ENCODE assay signal across 24 mouse cellular contexts in the genomic region with DNA sequence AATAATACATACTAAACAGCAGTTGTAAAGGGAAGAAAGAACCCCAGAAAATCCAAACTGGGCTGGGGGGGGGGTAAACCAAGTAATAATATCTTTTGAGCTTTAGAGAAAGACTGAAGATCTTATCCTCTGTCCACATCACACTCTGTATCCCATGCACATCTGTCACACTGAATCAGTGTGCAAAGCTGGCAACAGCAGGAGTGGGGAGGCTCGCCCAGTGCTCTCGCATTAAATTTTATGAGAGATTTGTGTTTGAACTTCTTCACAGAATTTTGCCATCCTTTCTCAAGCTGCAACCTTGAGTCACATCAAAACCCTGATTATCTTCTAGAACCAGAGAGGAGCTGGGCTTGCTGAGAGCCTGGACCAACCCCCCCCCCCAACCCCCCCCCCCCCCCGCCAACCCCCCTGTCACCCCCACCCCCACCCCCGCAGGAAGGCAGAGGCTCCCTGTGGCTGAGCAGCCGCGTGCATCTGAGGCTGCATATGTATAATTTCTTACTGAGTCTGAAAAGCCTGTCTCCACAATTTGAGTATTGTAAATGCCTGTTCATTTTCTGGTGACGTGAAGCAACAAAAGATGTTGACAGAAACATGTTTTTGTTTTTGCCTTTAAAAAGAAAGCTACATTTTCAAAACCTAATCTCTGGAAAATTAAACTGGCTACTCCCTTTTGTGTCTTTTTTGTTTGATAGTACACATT. TPM values are rescaled to one million over a fixed set of nuclear protein-coding genes. Genes with fewer than 3 reads are reported as not detected.
DNase-seq lines count a peak whose midpoint lies in the region; ATAC-seq and TF ChIP-seq lines count a peak whose summit lies in the region.
"Had no signal": no experiment of that assay in that cellular context is flagged by ENCODE, and none has a peak within 500 bp of the region (broad histone marks: within the 10 kb centered on the region; RNA-seq: fewer than 3 reads in every experiment).

No protein-coding gene starts in this region.

- H3K9ac ChIP-seq in forebrain, embryonic 14.5 days (ENCODE audit: low read length): no peak overlapping the region
- no peak overlapping the region for H3K9ac ChIP-seq in forebrain, embryonic 12.5 days
- no peak overlapping the region for H3K9ac ChIP-seq in hindbrain, embryonic 12.5 days
- H3K9ac ChIP-seq in neural tube, embryonic 13.5 days: no peak overlapping the region
- no peak overlapping the region for H3K9ac ChIP-seq in neural tube, embryonic 15.5 days (replicated peaks)
- H3K9ac ChIP-seq: embryonic facial prominence, embryonic 15.5 days; intestine, embryonic 15.5 days; limb, embryonic 13.5 days; liver, embryonic 12.5 days; stomach, embryonic 15.5 days had no signal

- no peaks in the 10 kb centered on the region for H3K36me3 ChIP-seq in forebrain, embryonic 14.5 days (ENCODE audit: control insufficient read depth, insufficient read depth, low read length)
- H3K36me3 ChIP-seq in forebrain, embryonic 12.5 days (replicated peaks): no peaks in the 10 kb centered on the region
- H3K36me3 ChIP-seq in hindbrain, embryonic 12.5 days: no peaks in the 10 kb centered on the region
- no peaks in the 10 kb centered on the region for H3K36me3 ChIP-seq in hindbrain, embryonic 10.5 days
- H3K36me3 ChIP-seq in neural tube, embryonic 13.5 days: no peaks in the 10 kb centered on the region
- H3K36me3 ChIP-seq in neural tube, embryonic 15.5 days: no peaks in the 10 kb centered on the region
- H3K36me3 ChIP-seq: embryonic facial prominence, embryonic 15.5 days; intestine, embryonic 15.5 days; limb, embryonic 13.5 days; liver, embryonic 12.5 days; stomach, embryonic 15.5 days had no signal

- no peak for DNase-seq in forebrain, embryonic 14.5 days (ENCODE audit: low spot score)
- DNase-seq in hindbrain, embryonic 10.5 days (ENCODE audit: low spot score): no peak
- DNase-seq in neural tube, embryonic 10.5 days (ENCODE audit: extremely low spot score, low spot score): no peak
- DNase-seq in left cerebral cortex, adult 2 months (ENCODE audit: extremely low spot score in 1 of 2, low spot score in 2 of 2): no peak
- DNase-seq: adrenal gland, postnatal 10 days; cerebellum, adult 8-10 months; heart, postnatal 4 days; kidney, adult 8-10 months; kidney, postnatal 14 days; layer of hippocampus, postnatal 36 days; lung, adult 18-20 months; lung, postnatal 10 days; right cerebral cortex, adult 18-20 months; right cerebral cortex, postnatal 4 days; thymus, postnatal 25 days had no signal

- no peak overlapping the region for H3K27ac ChIP-seq in forebrain, embryonic 14.5 days (ENCODE audit: low read depth, low read length)
- H3K27ac ChIP-seq in forebrain, embryonic 12.5 days: no peak overlapping the region
- H3K27ac ChIP-seq in hindbrain, embryonic 12.5 days: 0 out of 2 replicates have a peak overlapping the region, but pooled peaks have one; percentile 17
- H3K27ac ChIP-seq in hindbrain, embryonic 10.5 days: no peak overlapping the region
- peak overlapping the region; percentile 61; the same call in 1 of the 2 replicates for H3K27ac ChIP-seq in neural tube, embryonic 13.5 days (replicated peaks)
- 0 out of 2 replicates have a peak overlapping the region, but pooled peaks have one; percentile 30 for H3K27ac ChIP-seq in neural tube, embryonic 15.5 days (replicated peaks)
- no peak overlapping the region for H3K27ac ChIP-seq in left cerebral cortex, adult 2 months
- H3K27ac ChIP-seq: embryonic facial prominence, embryonic 15.5 days; intestine, embryonic 15.5 days; limb, embryonic 13.5 days; liver, embryonic 12.5 days; stomach, embryonic 15.5 days had no signal

- no peaks in the 10 kb centered on the region for H3K27me3 ChIP-seq in forebrain, embryonic 14.5 days (replicated peaks; ENCODE audit: control insufficient read depth, insufficient read depth, low read length)
- no peaks in the 10 kb centered on the region for H3K27me3 ChIP-seq in forebrain, embryonic 12.5 days
- no peaks in the 10 kb centered on the region for H3K27me3 ChIP-seq in hindbrain, embryonic 12.5 days
- H3K27me3 ChIP-seq in hindbrain, embryonic 10.5 days (ENCODE audit: insufficient read depth, poor library complexity, severe bottlenecking): no peaks in the 10 kb centered on the region
- no peaks in the 10 kb centered on the region for H3K27me3 ChIP-seq in neural tube, embryonic 13.5 days
- no peaks in the 10 kb centered on the region for H3K27me3 ChIP-seq in neural tube, embryonic 15.5 days (replicated peaks)
- H3K27me3 ChIP-seq: embryonic facial prominence, embryonic 15.5 days; intestine, embryonic 15.5 days; stomach, embryonic 15.5 days had no signal

- H3K4me3 ChIP-seq in forebrain, embryonic 14.5 days (ENCODE audit: low read depth, low read length): no peak overlapping the region
- no peak overlapping the region for H3K4me3 ChIP-seq in forebrain, embryonic 12.5 days (replicated peaks)
- no peak overlapping the region for H3K4me3 ChIP-seq in hindbrain, embryonic 12.5 days
- no peak overlapping the region for H3K4me3 ChIP-seq in hindbrain, embryonic 10.5 days
- no peak overlapping the region for H3K4me3 ChIP-seq in neural tube, embryonic 13.5 days
- no peak overlapping the region for H3K4me3 ChIP-seq in neural tube, embryonic 15.5 days (replicated peaks)
- no peak overlapping the region for H3K4me3 ChIP-seq in left cerebral cortex, adult 2 months
- H3K4me3 ChIP-seq: embryonic facial prominence, embryonic 15.5 days; intestine, embryonic 15.5 days; limb, embryonic 13.5 days; liver, embryonic 12.5 days; stomach, embryonic 15.5 days had no signal

- TF ChIP-seq CTCF in left cerebral cortex, adult 2 months (IDR thresholded peaks at IDR 0.05): no peak

- H3K9me3 ChIP-seq in forebrain, embryonic 14.5 days (replicated peaks; ENCODE audit: control insufficient read depth, low read length): no peaks in the 10 kb centered on the region
- H3K9me3 ChIP-seq in forebrain, embryonic 12.5 days: no peaks in the 10 kb centered on the region
- H3K9me3 ChIP-seq in hindbrain, embryonic 12.5 days (replicated peaks): no peaks in the 10 kb centered on the region
- H3K9me3 ChIP-seq in hindbrain, embryonic 10.5 days: no peaks in the 10 kb centered on the region
- H3K9me3 ChIP-seq in neural tube, embryonic 13.5 days: no peaks in the 10 kb centered on the region
- H3K9me3 ChIP-seq in neural tube, embryonic 15.5 days (replicated peaks): no peaks in the 10 kb centered on the region
- H3K9me3 ChIP-seq: embryonic facial prominence, embryonic 15.5 days; intestine, embryonic 15.5 days; limb, embryonic 13.5 days; liver, embryonic 12.5 days; stomach, embryonic 15.5 days had no signal

- WGBS in forebrain, embryonic 14.5 days: 27% methylated on average over 6 of the region's 7 CpGs
- WGBS in forebrain, embryonic 12.5 days: 32% methylated on average over 7 of the region's 7 CpGs
- WGBS in hindbrain, embryonic 12.5 days: 29% methylated on average over 6 of the region's 7 CpGs
- 44% methylated on average over 7 of the region's 7 CpGs for WGBS in hindbrain, embryonic 10.5 days
- 31% methylated on average over 6 of the region's 7 CpGs for WGBS in neural tube, embryonic 13.5 days
- 18% methylated on average over 6 of the region's 7 CpGs for WGBS in neural tube, embryonic 15.5 days

- no peaks in the 10 kb centered on the region for H3K4me1 ChIP-seq in forebrain, embryonic 14.5 days (ENCODE audit: control insufficient read depth, insufficient read depth, low read length)
- H3K4me1 ChIP-seq in forebrain, embryonic 12.5 days: peaks cover 13% of the 10 kb centered on the region; the same call in 1 of the 2 replicates
- no peaks in the 10 kb centered on the region for H3K4me1 ChIP-seq in hindbrain, embryonic 12.5 days
- H3K4me1 ChIP-seq in hindbrain, embryonic 10.5 days (replicated peaks): no peaks in the 10 kb centered on the region
- peaks cover 8% of the 10 kb centered on the region for H3K4me1 ChIP-seq in neural tube, embryonic 13.5 days (replicated peaks)
- H3K4me1 ChIP-seq in neural tube, embryonic 15.5 days: peaks cover 8% of the 10 kb centered on the region
- H3K4me1 ChIP-seq: intestine, embryonic 15.5 days; liver, embryonic 12.5 days; stomach, embryonic 15.5 days had no signal

- 0 out of 2 replicates have a peak, but pooled peaks have one; percentile 34 for ATAC-seq in forebrain, embryonic 14.5 days
- no peak for ATAC-seq in forebrain, embryonic 12.5 days (ENCODE audit: low FRiP score)
- no peak for ATAC-seq in hindbrain, embryonic 12.5 days (ENCODE audit: low FRiP score)
- ATAC-seq in neural tube, embryonic 13.5 days (ENCODE audit: low read depth): no peak
- ATAC-seq in neural tube, embryonic 15.5 days (ENCODE audit: low FRiP score): no peak; the same call in 1 of the 2 replicates
- ATAC-seq: intestine, embryonic 15.5 days; liver, embryonic 12.5 days had no signal

- intact Hi-C loops in left cerebral cortex, adult 2 months (cut with DNase I): no loop called here

- H3K4me2 ChIP-seq in forebrain, embryonic 14.5 days (ENCODE audit: low read length): no peak overlapping the region
- no peak overlapping the region for H3K4me2 ChIP-seq in forebrain, embryonic 12.5 days
- H3K4me2 ChIP-seq in hindbrain, embryonic 12.5 days (replicated peaks): no peak overlapping the region
- H3K4me2 ChIP-seq in neural tube, embryonic 13.5 days: no peak overlapping the region
- no peak overlapping the region; the same call in 1 of the 2 replicates for H3K4me2 ChIP-seq in neural tube, embryonic 15.5 days
- H3K4me2 ChIP-seq: embryonic facial prominence, embryonic 15.5 days; intestine, embryonic 15.5 days; limb, embryonic 13.5 days; liver, embryonic 12.5 days; stomach, embryonic 15.5 days had no signal

RNA-seq across cellular contexts. Expression of gene Kctd3, which starts 59.0 kb away (rescaled TPM):
- polyA plus RNA-seq in forebrain, embryonic 14.5 days (2014; fragmentation: Nextera tagmentation; extraction: Ambion mirVana): 34.0 and 39.6 TPM in 2 replicates
- 37.9 and 39.4 TPM in 2 replicates for polyA plus RNA-seq in forebrain, embryonic 12.5 days (2016; fragmentation: Nextera tagmentation; extraction: Ambion mirVana)
- polyA plus RNA-seq in hindbrain, embryonic 12.5 days (2016; fragmentation: Nextera tagmentation; extraction: Ambion mirVana): 40.3 and 43.3 TPM in 2 replicates
- polyA plus RNA-seq in hindbrain, embryonic 10.5 days (2016; fragmentation: Nextera tagmentation; extraction: Ambion mirVana): 29.1 and 31.6 TPM in 2 replicates
- 38.0 and 38.5 TPM in 2 replicates for polyA plus RNA-seq in neural tube, embryonic 13.5 days (2015; fragmentation: Nextera tagmentation; extraction: Ambion mirVana)
- 48.9 and 49.8 TPM in 2 replicates for polyA plus RNA-seq in neural tube, embryonic 15.5 days (2015; fragmentation: Nextera tagmentation; extraction: Ambion mirVana)
- 10 to 100 TPM; 81.3 to 87.4 TPM for total RNA-seq in left cerebral cortex, adult 2 months (2021)

Comparison
In these comparisons a context has a peak if more than half of its experiments do, and no peak if none do; other contexts are left out.
1. H3K27ac ChIP-seq: peak in hindbrain, embryonic 12.5 days (single experiment), neural tube, embryonic 13.5 days (single experiment) and neural tube, embryonic 15.5 days (single experiment); none in forebrain, embryonic 14.5 days (single experiment), forebrain, embryonic 12.5 days (single experiment), hindbrain, embryonic 10.5 days (single experiment) and left cerebral cortex, adult 2 months (single experiment).